Mouse (Mus musculus) heart, postnatal 14 days (tissue): Measurements from ENCODE around the gene Ptn. TPM values are rescaled to one million over a fixed set of nuclear protein-coding genes. Genes with fewer than 3 reads are reported as not detected.

Experiments used
- DNase-seq, 2 experiments: peaks; one replicate each; pipeline ENCODE4 v3.0.0; 2021 to 2022
- intact Hi-C: fragments of 180-260 bp; cut with DNase I; formaldehyde crosslinking; loops from one replicate; pipeline ENCODE4 v1.15.1; 2025
- microRNA-seq, 2 experiments: library from miRNA; unstranded; fragments of <30 nt; microRNA quantifications; one replicate each; pipeline ENCODE4 v1.2.0; 2021 to 2022
- total RNA-seq, 2 experiments: library from RNA; stranded (reverse); gene quantifications; 2 replicates each; pipeline ENCODE4 v1.2.3; 2021

Gene Ptn
- total RNA-seq, 2 experiments from 2014 or later = 14.0 to 14.3 TPM

DNA sequence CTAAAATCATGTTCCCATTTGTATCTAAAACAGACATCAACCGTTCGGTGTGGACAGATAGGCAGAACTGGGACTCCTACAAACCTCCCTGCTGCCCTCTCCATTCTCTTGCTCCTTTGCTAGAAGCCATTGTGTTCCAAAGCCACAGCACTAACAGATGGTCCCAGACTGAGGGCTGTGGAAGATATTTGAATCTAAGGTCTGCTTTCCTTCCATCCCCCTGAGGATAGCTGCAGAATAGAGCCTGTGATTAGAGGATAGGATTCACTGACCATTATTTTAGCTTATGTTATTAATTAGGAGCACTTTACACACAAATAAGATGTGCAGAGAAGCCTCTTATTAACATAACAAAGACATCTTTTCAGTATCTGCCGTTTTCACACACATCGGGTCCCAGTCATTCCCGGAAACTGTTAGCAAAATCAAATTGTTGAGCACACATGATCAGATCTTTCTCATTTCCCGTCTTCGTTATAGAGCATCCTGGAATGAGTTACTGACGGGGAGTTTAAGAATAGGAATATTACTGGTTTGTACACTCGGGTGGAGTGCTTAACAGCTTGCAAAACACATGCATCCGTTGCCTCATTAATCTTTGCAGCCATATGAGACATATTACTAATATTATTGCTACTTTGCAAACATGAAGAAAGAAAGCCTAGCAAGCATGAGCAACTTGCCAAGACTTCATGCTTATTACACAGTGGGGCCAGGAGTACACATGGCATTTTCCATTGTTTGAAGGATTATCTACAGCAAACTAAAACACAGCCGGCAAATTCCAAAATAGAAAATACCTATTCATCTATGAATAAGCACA lies 137.4 kb downstream of the Ptn start:
- intact Hi-C loops = no loop called here
- DNase-seq = no peak

DNA sequence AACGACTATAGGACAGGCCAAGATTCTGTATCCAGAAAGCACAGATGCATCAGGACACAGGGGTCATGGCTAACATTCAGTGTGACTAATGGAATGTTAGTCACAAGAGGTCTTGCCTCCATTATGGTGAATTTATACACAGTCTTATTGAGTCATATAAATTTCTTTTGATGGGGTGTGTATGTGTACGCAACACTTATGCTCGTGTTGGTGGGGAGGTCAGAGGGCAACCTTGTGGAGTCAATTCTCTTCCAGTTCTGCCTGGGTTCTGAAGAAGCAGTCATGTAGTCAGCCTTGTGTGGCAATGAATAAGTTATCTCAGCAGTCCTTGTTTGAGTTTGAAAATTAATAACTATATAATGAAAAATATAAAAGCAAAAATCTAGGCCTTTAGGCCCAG lies 138.7 kb downstream of the Ptn start:
- no peak for DNase-seq
- intact Hi-C loops = no loop called here

Small RNA genes within 50 kb of the gene (microRNA-seq; reads per million reads assigned to microRNA genes)
- 0 reads per million in 2 experiments for gene Gm25111
